8 mouse cellular contexts compared by ENCODE assay signal in genomic region chr5:114859253-114859652, GRCm38 (mm10). TPM values are rescaled to one million over a fixed set of nuclear protein-coding genes. Genes with fewer than 3 reads are reported as not detected.
DNase-seq lines count a peak whose midpoint lies in the region; ATAC-seq lines count a peak whose summit lies in the region.

No protein-coding gene starts in this region.

- H3K27me3 ChIP-seq in embryonic facial prominence, embryonic 15.5 days = peaks cover 7% of the 10 kb centered on the region
- peaks cover 47% of the 10 kb centered on the region for H3K27me3 ChIP-seq in heart, embryonic 12.5 days (replicated peaks)
- peaks cover 4% of the 10 kb centered on the region; the same call in 1 of the 2 replicates for H3K27me3 ChIP-seq in kidney, embryonic 16.5 days (ENCODE audit: insufficient read depth, low read length)
- H3K27me3 ChIP-seq in stomach, embryonic 15.5 days (replicated peaks) = 0 out of 2 replicates have a peak, but pooled peaks cover 10% of the 10 kb centered on the region

- peaks cover 8% of the 10 kb centered on the region; the same call in 1 of the 2 replicates for H3K4me1 ChIP-seq in embryonic facial prominence, embryonic 15.5 days
- no peaks in the 10 kb centered on the region for H3K4me1 ChIP-seq in heart, embryonic 12.5 days (replicated peaks)
- peaks cover 6% of the 10 kb centered on the region; the same call in 1 of the 2 replicates for H3K4me1 ChIP-seq in kidney, embryonic 16.5 days (ENCODE audit: insufficient read depth, low read length)
- H3K4me1 ChIP-seq in stomach, embryonic 15.5 days = 0 out of 2 replicates have a peak, but pooled peaks cover 3% of the 10 kb centered on the region

- WGBS in embryonic facial prominence, embryonic 15.5 days = 4% methylated on average over 18 of the region's 18 CpGs
- WGBS in heart, embryonic 12.5 days = 5% methylated on average over 18 of the region's 18 CpGs
- 3% methylated on average over 18 of the region's 18 CpGs for WGBS in kidney, embryonic 16.5 days
- 5% methylated on average over 18 of the region's 18 CpGs for WGBS in stomach, embryonic 15.5 days

- ATAC-seq in embryonic facial prominence, embryonic 15.5 days (ENCODE audit: insufficient number of reproducible peaks, low FRiP score, low TSS enrichment, low read depth) = 0 out of 2 replicates have a peak, but pooled peaks have one; percentile 54
- no peak for ATAC-seq in heart, embryonic 12.5 days (ENCODE audit: insufficient number of reproducible peaks, low FRiP score)
- no peak for ATAC-seq in kidney, embryonic 16.5 days (ENCODE audit: low FRiP score, low TSS enrichment)
- no peak for ATAC-seq in stomach, embryonic 15.5 days (ENCODE audit: insufficient read depth, low FRiP score, low read depth)

- H3K27ac ChIP-seq in embryonic facial prominence, embryonic 15.5 days (replicated peaks) = no peak overlapping the region
- no peak overlapping the region for H3K27ac ChIP-seq in heart, embryonic 12.5 days (ENCODE audit: poor library complexity, severe bottlenecking)
- H3K27ac ChIP-seq in kidney, embryonic 16.5 days (ENCODE audit: low read length) = no peak overlapping the region
- no peak overlapping the region for H3K27ac ChIP-seq in stomach, embryonic 15.5 days

- no peak overlapping the region for H3K9ac ChIP-seq in embryonic facial prominence, embryonic 15.5 days
- H3K9ac ChIP-seq in heart, embryonic 12.5 days = peak overlapping the region; percentile 50; the same call in 1 of the 2 replicates
- peak overlapping the region; percentile 55 for H3K9ac ChIP-seq in kidney, embryonic 16.5 days (replicated peaks; ENCODE audit: low read length)
- H3K9ac ChIP-seq in stomach, embryonic 15.5 days = no peak overlapping the region

- peak; percentile 74 for DNase-seq in A20 (ENCODE audit: low read depth, low spot score)
- DNase-seq in adrenal gland, postnatal 4 days (ENCODE audit: low spot score in 2 of 2) = peak; percentile 21 to 54
- peak; percentile 69 for DNase-seq in liver
- peak; percentile 25 to 53 for DNase-seq in natural killer cell, adult 2 months (ENCODE audit: low spot score in 2 of 2)

- no peaks in the 10 kb centered on the region for H3K36me3 ChIP-seq in embryonic facial prominence, embryonic 15.5 days
- no peaks in the 10 kb centered on the region for H3K36me3 ChIP-seq in heart, embryonic 12.5 days
- H3K36me3 ChIP-seq in kidney, embryonic 16.5 days (ENCODE audit: insufficient read depth, low read length) = no peaks in the 10 kb centered on the region
- H3K36me3 ChIP-seq in stomach, embryonic 15.5 days = no peaks in the 10 kb centered on the region

- peak overlapping the region; percentile 31 for H3K4me3 ChIP-seq in embryonic facial prominence, embryonic 15.5 days (replicated peaks)
- H3K4me3 ChIP-seq in heart, embryonic 12.5 days = peak overlapping the region; percentile 32
- H3K4me3 ChIP-seq in kidney, embryonic 16.5 days (ENCODE audit: low read length) = peak overlapping the region; percentile 37
- peak overlapping the region; percentile 29 for H3K4me3 ChIP-seq in stomach, embryonic 15.5 days (replicated peaks)

- peak overlapping the region; percentile 56 for H3K4me2 ChIP-seq in embryonic facial prominence, embryonic 15.5 days (replicated peaks)
- H3K4me2 ChIP-seq in heart, embryonic 12.5 days = peak overlapping the region; percentile 67
- H3K4me2 ChIP-seq in kidney, embryonic 16.5 days (replicated peaks; ENCODE audit: low read depth, low read length) = peak overlapping the region; percentile 61
- peak overlapping the region; percentile 60 for H3K4me2 ChIP-seq in stomach, embryonic 15.5 days

- H3K9me3 ChIP-seq in embryonic facial prominence, embryonic 15.5 days (replicated peaks) = no peaks in the 10 kb centered on the region
- H3K9me3 ChIP-seq in heart, embryonic 12.5 days (replicated peaks) = no peaks in the 10 kb centered on the region
- H3K9me3 ChIP-seq in kidney, embryonic 16.5 days (ENCODE audit: low read length) = no peaks in the 10 kb centered on the region
- no peaks in the 10 kb centered on the region for H3K9me3 ChIP-seq in stomach, embryonic 15.5 days

RNA-seq across cellular contexts. Expression of gene Gm9936, which starts 0.8 kb away (rescaled TPM):
- total RNA-seq in adrenal gland, postnatal 4 days (2021) = under 1 TPM; 0.14 to 0.17 TPM
- polyA plus RNA-seq in embryonic facial prominence, embryonic 15.5 days (2015; fragmentation: Nextera tagmentation; extraction: Ambion mirVana) = 0.37 and 0.38 TPM in 2 replicates
- 0.06 TPM in 1 of 2 replicates, not detected in the other for polyA plus RNA-seq in heart, embryonic 12.5 days (2016; fragmentation: Nextera tagmentation; extraction: Ambion mirVana)
- polyA plus RNA-seq in kidney, embryonic 16.5 days (2015; fragmentation: Nextera tagmentation; extraction: Ambion mirVana) = not detected in 2 replicates
- 0.09 and 0.12 TPM in 2 replicates for polyA plus RNA-seq in stomach, embryonic 15.5 days (2015; fragmentation: Nextera tagmentation; extraction: Ambion mirVana)

RNA-seq across cellular contexts. Expression of gene 4930519G04Rik, which starts 5.8 kb away (rescaled TPM):
- total RNA-seq in adrenal gland, postnatal 4 days (2021) = not detected
- polyA plus RNA-seq in embryonic facial prominence, embryonic 15.5 days (2015; fragmentation: Nextera tagmentation; extraction: Ambion mirVana) = not detected in 2 replicates
- polyA plus RNA-seq in heart, embryonic 12.5 days (2016; fragmentation: Nextera tagmentation; extraction: Ambion mirVana) = not detected in 2 replicates
- not detected in 2 replicates for polyA plus RNA-seq in kidney, embryonic 16.5 days (2015; fragmentation: Nextera tagmentation; extraction: Ambion mirVana)
- polyA plus RNA-seq in stomach, embryonic 15.5 days (2015; fragmentation: Nextera tagmentation; extraction: Ambion mirVana) = not detected in 2 replicates

RNA-seq across cellular contexts. Expression of gene 1500011B03Rik, which starts 36.0 kb away (rescaled TPM):
- total RNA-seq in adrenal gland, postnatal 4 days (2021) = 10 to 100 TPM; 88.4 to 91.9 TPM
- polyA plus RNA-seq in embryonic facial prominence, embryonic 15.5 days (2015; fragmentation: Nextera tagmentation; extraction: Ambion mirVana) = 90.1 and 91.9 TPM in 2 replicates
- polyA plus RNA-seq in heart, embryonic 12.5 days (2016; fragmentation: Nextera tagmentation; extraction: Ambion mirVana) = 53.2 and 57.5 TPM in 2 replicates
- 105 and 111 TPM in 2 replicates for polyA plus RNA-seq in kidney, embryonic 16.5 days (2015; fragmentation: Nextera tagmentation; extraction: Ambion mirVana)
- polyA plus RNA-seq in stomach, embryonic 15.5 days (2015; fragmentation: Nextera tagmentation; extraction: Ambion mirVana) = 78.6 and 82.0 TPM in 2 replicates

RNA-seq across cellular contexts. Expression of gene Oasl2, which starts 37.5 kb away (rescaled TPM):
- 10 to 100 TPM in 1 of 2 experiments, 1 to 10 TPM in 1; 9.9 to 12.2 TPM for total RNA-seq in adrenal gland, postnatal 4 days (2021)
- 4.8 and 6.5 TPM in 2 replicates for polyA plus RNA-seq in embryonic facial prominence, embryonic 15.5 days (2015; fragmentation: Nextera tagmentation; extraction: Ambion mirVana)
- 3.8 and 4.0 TPM in 2 replicates for polyA plus RNA-seq in heart, embryonic 12.5 days (2016; fragmentation: Nextera tagmentation; extraction: Ambion mirVana)
- 4.5 and 4.8 TPM in 2 replicates for polyA plus RNA-seq in kidney, embryonic 16.5 days (2015; fragmentation: Nextera tagmentation; extraction: Ambion mirVana)
- polyA plus RNA-seq in stomach, embryonic 15.5 days (2015; fragmentation: Nextera tagmentation; extraction: Ambion mirVana) = 6.9 and 8.5 TPM in 2 replicates

Comparison
In these comparisons a context has a peak if more than half of its experiments do, and no peak if none do; other contexts are left out.
1. H3K9ac ChIP-seq: peak in heart, embryonic 12.5 days (single experiment) and kidney, embryonic 16.5 days (single experiment); none in embryonic facial prominence, embryonic 15.5 days (single experiment) and stomach, embryonic 15.5 days (single experiment).
2. Peak in every context shown above with its lines, with median percentiles within 50 percentile points of each other: DNase-seq, H3K4me2 ChIP-seq and H3K4me3 ChIP-seq.